In genomic region chr11:69880506-69880852, GRCm38 (mm10) we compare ENCODE assay signal across 9 mouse cellular contexts. TPM values are rescaled to one million over a fixed set of nuclear protein-coding genes. Genes with fewer than 3 reads are reported as not detected.
DNase-seq lines count a peak whose midpoint lies in the region; ATAC-seq and TF ChIP-seq lines count a peak whose summit lies in the region.
"Had no signal": no experiment of that assay in that cellular context is flagged by ENCODE, and none has a peak within 500 bp of the region (broad histone marks: within the 10 kb centered on the region; RNA-seq: fewer than 3 reads in every experiment).

No protein-coding gene starts in this region.

- no peaks in the 10 kb centered on the region for H3K36me3 ChIP-seq in testis, adult 2 months (ENCODE audit: control insufficient read depth, insufficient read depth, low read length)
- H3K36me3 ChIP-seq in forebrain, embryonic 12.5 days (replicated peaks) = no peaks in the 10 kb centered on the region
- no peaks in the 10 kb centered on the region for H3K36me3 ChIP-seq in kidney, adult 2 months (ENCODE audit: control insufficient read depth, insufficient read depth, low read length)
- H3K36me3 ChIP-seq in liver, postnatal 0 days (replicated peaks; ENCODE audit: insufficient read depth, low read length) = 0 out of 2 replicates have a peak, but pooled peaks cover 5% of the 10 kb centered on the region
- H3K36me3 ChIP-seq in neural tube, embryonic 14.5 days (ENCODE audit: control insufficient read depth, insufficient read depth, low read length) = no peaks in the 10 kb centered on the region

- no peak for DNase-seq in testis, postnatal 14 days (ENCODE audit: low spot score)
- DNase-seq in c-Kit-positive CD71-positive TER-119-positive erythroid progenitor cells, embryonic 14.5 days (ENCODE audit: low spot score) = peak; percentile 74
- peak; percentile 89 for DNase-seq in kidney, adult 2 months
- peak; percentile 81 for DNase-seq in liver, postnatal 0 days
- no peak for DNase-seq in urinary bladder, adult 2 months (ENCODE audit: low spot score)

- ATAC-seq in forebrain, embryonic 12.5 days (ENCODE audit: low FRiP score) = peak; percentile 7; the same call in 1 of the 2 replicates
- peak; percentile 63 for ATAC-seq in liver, postnatal 0 days
- ATAC-seq in neural tube, embryonic 14.5 days (ENCODE audit: low read depth) = peak; percentile 38

- H3K27me3 ChIP-seq in testis, adult 2 months (ENCODE audit: control insufficient read depth, insufficient read depth, low read length) = no peaks in the 10 kb centered on the region
- peaks cover 31% of the 10 kb centered on the region for H3K27me3 ChIP-seq in forebrain, embryonic 12.5 days
- H3K27me3 ChIP-seq in kidney, adult 2 months (replicated peaks; ENCODE audit: control insufficient read depth, insufficient read depth, low read length) = no peaks in the 10 kb centered on the region
- H3K27me3 ChIP-seq in liver, postnatal 0 days (ENCODE audit: insufficient read depth, low read length) = no peaks in the 10 kb centered on the region
- H3K27me3 ChIP-seq in neural tube, embryonic 14.5 days (ENCODE audit: control insufficient read depth, insufficient read depth, low read length) = no peaks in the 10 kb centered on the region

- TF ChIP-seq CTCF in testis, adult 2 months (IDR thresholded peaks at IDR 0.05; ENCODE audit: control insufficient read depth, insufficient read depth, insufficient replicate concordance, low read depth, low read length) = peak; percentile 53; the same call in 1 of the 2 replicates
- TF ChIP-seq CTCF in kidney, adult 2 months (conservative IDR thresholded peaks at IDR 0.05; ENCODE audit: insufficient read depth, insufficient read length, low read depth, low read length) = peak; percentile 78
- peak; percentile 95 for TF ChIP-seq CTCF in liver, postnatal 0 days (IDR thresholded peaks at IDR 0.05; ENCODE audit: low read depth)

- no peak for TF ChIP-seq EP300 in liver, postnatal 0 days (IDR thresholded peaks at IDR 0.05; ENCODE audit: low read depth)

- H3K4me3 ChIP-seq in testis, adult 2 months (ENCODE audit: control insufficient read depth, low read depth, low read length) = peak overlapping the region; percentile 66
- peak overlapping the region; percentile 43 for H3K4me3 ChIP-seq in forebrain, embryonic 12.5 days (replicated peaks)
- H3K4me3 ChIP-seq in kidney, adult 2 months (ENCODE audit: insufficient read depth, low read depth, low read length) = peak overlapping the region; percentile 73
- peak overlapping the region; percentile 56 for H3K4me3 ChIP-seq in liver, postnatal 0 days (ENCODE audit: low read depth, low read length)
- H3K4me3 ChIP-seq in neural tube, embryonic 14.5 days (ENCODE audit: low read depth, low read length) = peak overlapping the region; percentile 38

- no peaks in the 10 kb centered on the region for H3K9me3 ChIP-seq in forebrain, embryonic 12.5 days
- H3K9me3 ChIP-seq in liver, postnatal 0 days (ENCODE audit: low read length) = no peaks in the 10 kb centered on the region
- no peaks in the 10 kb centered on the region for H3K9me3 ChIP-seq in neural tube, embryonic 14.5 days (ENCODE audit: control insufficient read depth, low read length)

- peak overlapping the region; percentile 30 for H3K27ac ChIP-seq in testis, adult 2 months (ENCODE audit: control insufficient read depth, insufficient read depth, low read depth, low read length)
- peak overlapping the region; percentile 56; the same call in 1 of the 2 replicates for H3K27ac ChIP-seq in forebrain, embryonic 12.5 days
- peak overlapping the region; percentile 92 for H3K27ac ChIP-seq in kidney, adult 2 months (ENCODE audit: insufficient read depth, low read depth, low read length)
- peak overlapping the region; percentile 86 for H3K27ac ChIP-seq in liver, postnatal 0 days (ENCODE audit: low read depth)
- no peak overlapping the region; the same call in 1 of the 2 replicates for H3K27ac ChIP-seq in neural tube, embryonic 14.5 days (ENCODE audit: low read depth, low read length)

- no peak for TF ChIP-seq POLR2A in testis, adult 2 months (IDR thresholded peaks at IDR 0.05; ENCODE audit: control insufficient read depth, low read depth, low read length)
- TF ChIP-seq POLR2A in kidney, adult 2 months (IDR thresholded peaks at IDR 0.05; ENCODE audit: low read depth, low read length) = no peak

- under 1% methylated on average over 18 of the region's 18 CpGs for WGBS in forebrain, embryonic 12.5 days
- WGBS in kidney, adult 2 months = under 1% methylated on average over 18 of the region's 18 CpGs
- 1% methylated on average over 18 of the region's 18 CpGs for WGBS in liver, postnatal 0 days (ENCODE audit: insufficient replicate concordance)
- WGBS in neural tube, embryonic 14.5 days = under 1% methylated on average over 18 of the region's 18 CpGs

- H3K4me1 ChIP-seq in testis, adult 2 months (ENCODE audit: control insufficient read depth, insufficient read depth, low read length) = peaks cover 37% of the 10 kb centered on the region
- peaks cover 36% of the 10 kb centered on the region for H3K4me1 ChIP-seq in forebrain, embryonic 12.5 days
- H3K4me1 ChIP-seq in kidney, adult 2 months (ENCODE audit: control insufficient read depth, insufficient read depth, low read length) = peaks cover 14% of the 10 kb centered on the region; the same call in 1 of the 2 replicates
- peaks cover 47% of the 10 kb centered on the region for H3K4me1 ChIP-seq in liver, postnatal 0 days (ENCODE audit: insufficient read depth)
- H3K4me1 ChIP-seq in neural tube, embryonic 14.5 days (ENCODE audit: control insufficient read depth, insufficient read depth, low read length) = peaks cover 8% of the 10 kb centered on the region; the same call in 1 of the 2 replicates

- peak overlapping the region; percentile 48 for H3K9ac ChIP-seq in forebrain, embryonic 12.5 days
- peak overlapping the region; percentile 69 for H3K9ac ChIP-seq in liver, postnatal 0 days (replicated peaks)
- peak overlapping the region; percentile 39 for H3K9ac ChIP-seq in neural tube, embryonic 14.5 days (replicated peaks; ENCODE audit: low read depth, low read length)

- H3K4me2 ChIP-seq in forebrain, embryonic 12.5 days = peak overlapping the region; percentile 69
- peak overlapping the region; percentile 89 for H3K4me2 ChIP-seq in liver, postnatal 0 days (ENCODE audit: low read depth, low read length)
- peak overlapping the region; percentile 72 for H3K4me2 ChIP-seq in neural tube, embryonic 14.5 days (ENCODE audit: low read depth, low read length)

RNA-seq across cellular contexts. Expression of gene Kctd11, which starts 0.7 kb away (rescaled TPM):
- 0.47 and 0.69 TPM in 2 replicates for polyA plus RNA-seq in testis, adult 2 months (2012; rRNA removed)
- 1.7 and 2.5 TPM in 2 replicates for polyA plus RNA-seq in forebrain, embryonic 12.5 days (2016; fragmentation: Nextera tagmentation; extraction: Ambion mirVana)
- 4.8 TPM in 2 replicates for polyA plus RNA-seq in kidney, adult 2 months (2012; rRNA removed)
- polyA plus RNA-seq in liver, postnatal 0 days (2015; fragmentation: Nextera tagmentation; extraction: Ambion mirVana) = 0.92 and 0.95 TPM in 2 replicates
- polyA plus RNA-seq in neural tube, embryonic 14.5 days (2014; fragmentation: Nextera tagmentation; extraction: Ambion mirVana) = 0.80 and 2.0 TPM in 2 replicates
- polyA plus RNA-seq in urinary bladder, adult 2 months (2012; rRNA removed) = 11.8 and 13.8 TPM in 2 replicates

RNA-seq across cellular contexts. Expression of gene Tmem95, which starts 2.7 kb away (rescaled TPM):
- polyA plus RNA-seq in testis, adult 2 months (2012; rRNA removed) = 20.8 and 27.5 TPM in 2 replicates
- not detected in 2 replicates for polyA plus RNA-seq in forebrain, embryonic 12.5 days (2016; fragmentation: Nextera tagmentation; extraction: Ambion mirVana)
- not detected in 2 replicates for polyA plus RNA-seq in kidney, adult 2 months (2012; rRNA removed)
- polyA plus RNA-seq in liver, postnatal 0 days (2015; fragmentation: Nextera tagmentation; extraction: Ambion mirVana) = not detected in 2 replicates
- polyA plus RNA-seq in neural tube, embryonic 14.5 days (2014; fragmentation: Nextera tagmentation; extraction: Ambion mirVana) = not detected in 2 replicates
- not detected in 2 replicates for polyA plus RNA-seq in urinary bladder, adult 2 months (2012; rRNA removed)
- polyA plus RNA-seq: large intestine, adult 2 months had no signal

RNA-seq across cellular contexts. Expression of gene Acap1, which starts 14.9 kb away (rescaled TPM):
- 4.0 and 4.9 TPM in 2 replicates for polyA plus RNA-seq in testis, adult 2 months (2012; rRNA removed)
- polyA plus RNA-seq in forebrain, embryonic 12.5 days (2016; fragmentation: Nextera tagmentation; extraction: Ambion mirVana) = 0.47 and 0.83 TPM in 2 replicates
- 1.7 and 6.1 TPM in 2 replicates for polyA plus RNA-seq in kidney, adult 2 months (2012; rRNA removed)
- 6.5 and 7.1 TPM in 2 replicates for polyA plus RNA-seq in liver, postnatal 0 days (2015; fragmentation: Nextera tagmentation; extraction: Ambion mirVana)
- 0.17 and 0.33 TPM in 2 replicates for polyA plus RNA-seq in neural tube, embryonic 14.5 days (2014; fragmentation: Nextera tagmentation; extraction: Ambion mirVana)
- polyA plus RNA-seq in urinary bladder, adult 2 months (2012; rRNA removed) = 2.0 and 2.5 TPM in 2 replicates

RNA-seq across cellular contexts. Expression of gene 2810408A11Rik, which starts 20.3 kb away (rescaled TPM):
- 124 and 125 TPM in 2 replicates for polyA plus RNA-seq in testis, adult 2 months (2012; rRNA removed)
- polyA plus RNA-seq in forebrain, embryonic 12.5 days (2016; fragmentation: Nextera tagmentation; extraction: Ambion mirVana) = 22.4 TPM in 2 replicates
- 0.94 and 0.99 TPM in 2 replicates for polyA plus RNA-seq in kidney, adult 2 months (2012; rRNA removed)
- polyA plus RNA-seq in liver, postnatal 0 days (2015; fragmentation: Nextera tagmentation; extraction: Ambion mirVana) = 0.90 and 1.2 TPM in 2 replicates
- polyA plus RNA-seq in neural tube, embryonic 14.5 days (2014; fragmentation: Nextera tagmentation; extraction: Ambion mirVana) = 7.1 and 7.8 TPM in 2 replicates
- polyA plus RNA-seq in urinary bladder, adult 2 months (2012; rRNA removed) = 1.1 and 1.3 TPM in 2 replicates

RNA-seq across cellular contexts. Expression of gene Neurl4, which starts 20.4 kb away (rescaled TPM):
- polyA plus RNA-seq in testis, adult 2 months (2012; rRNA removed) = 57.7 and 61.1 TPM in 2 replicates
- 18.9 and 19.3 TPM in 2 replicates for polyA plus RNA-seq in forebrain, embryonic 12.5 days (2016; fragmentation: Nextera tagmentation; extraction: Ambion mirVana)
- 72.0 and 80.1 TPM in 2 replicates for polyA plus RNA-seq in kidney, adult 2 months (2012; rRNA removed)
- polyA plus RNA-seq in liver, postnatal 0 days (2015; fragmentation: Nextera tagmentation; extraction: Ambion mirVana) = 1.0 and 1.4 TPM in 2 replicates
- 26.2 and 27.8 TPM in 2 replicates for polyA plus RNA-seq in neural tube, embryonic 14.5 days (2014; fragmentation: Nextera tagmentation; extraction: Ambion mirVana)
- polyA plus RNA-seq in urinary bladder, adult 2 months (2012; rRNA removed) = 43.4 and 47.8 TPM in 2 replicates

Comparison
In these comparisons a context has a peak if more than half of its experiments do, and no peak if none do; other contexts are left out.
1. DNase-seq: peak in c-Kit-positive CD71-positive TER-119-positive erythroid progenitor cells, embryonic 14.5 days (single experiment), kidney, adult 2 months (single experiment) and liver, postnatal 0 days (single experiment); none in testis, postnatal 14 days (single experiment) and urinary bladder, adult 2 months (single experiment).
2. ATAC-seq: peak in every context shown above with its lines; median percentile 63 in liver, postnatal 0 days; 38 in neural tube, embryonic 14.5 days; 7 in forebrain, embryonic 12.5 days.
3. RNA of gene Tmem95, which starts 2.7 kb away (polyA plus RNA-seq): 20.8 to 27.5 TPM in testis, adult 2 months; not detected in kidney, adult 2 months, not detected in forebrain, embryonic 12.5 days, not detected in liver, postnatal 0 days, not detected in neural tube, embryonic 14.5 days and not detected in urinary bladder, adult 2 months; every median in the first group is over 10 times any median in the second.
4. Peak in every context shown above with its lines, with median percentiles within 50 percentile points of each other: H3K4me3 ChIP-seq, CTCF ChIP-seq, H3K4me2 ChIP-seq and H3K9ac ChIP-seq.